Mouse (Mus musculus) neural tube, embryonic 14.5 days (tissue): ENCODE data around the gene Grm8. TPM values are rescaled to one million over a fixed set of nuclear protein-coding genes. Genes with fewer than 3 reads are reported as not detected.

Source experiments
- ATAC-seq: fragments of 200-750 bp; cut with Nextera tagmentation; 2 replicates; pipeline ENCODE4 v1.8.0; 2017; ENCODE audit warnings: low read depth, mild to moderate bottlenecking, moderate TSS enrichment, moderate library complexity
- H3K27ac ChIP-seq: fragments of 300-500 bp; sonication (generic); 2 replicates; pipeline ENCODE4 v1.5.1; 2014; ENCODE audit warnings: low read depth, mild to moderate bottlenecking, control low read depth, low read length, moderate library complexity, mixed read lengths
- H3K27me3 ChIP-seq: fragments of 300-500 bp; sonication (generic); 2 replicates; pipeline ENCODE4 v1.6.1; 2014; ENCODE audit warnings: low read length; ENCODE audit not compliant: control insufficient read depth, insufficient read depth
- H3K36me3 ChIP-seq: fragments of 300-500 bp; sonication (generic); 2 replicates; pipeline ENCODE4 v1.6.1; 2014; ENCODE audit warnings: low read length, mixed read lengths; ENCODE audit not compliant: control insufficient read depth, insufficient read depth
- H3K4me1 ChIP-seq: fragments of 300-500 bp; sonication (generic); 2 replicates; pipeline ENCODE4 v1.6.1; 2014; ENCODE audit warnings: low read length; ENCODE audit not compliant: control insufficient read depth, insufficient read depth
- H3K4me2 ChIP-seq: fragments of 300-500 bp; sonication (generic); 2 replicates; pipeline ENCODE4 v1.6.1; 2014; ENCODE audit warnings: mild to moderate bottlenecking, low read depth, low read length, control low read depth
- H3K4me3 ChIP-seq: fragments of 300-500 bp; sonication (generic); 2 replicates; pipeline ENCODE4 v1.5.1; 2014; ENCODE audit warnings: low read depth, low read length, control low read depth, mixed read lengths
- H3K9ac ChIP-seq: fragments of 300-500 bp; sonication (generic); replicated peaks from 2 replicates; pipeline ENCODE4 v1.6.1; 2014; ENCODE audit warnings: low read depth, mild to moderate bottlenecking, control low read depth, low read length, mixed read lengths
- H3K9me3 ChIP-seq: fragments of 300-500 bp; sonication (generic); 2 replicates; pipeline ENCODE4 v1.6.1; 2016; ENCODE audit warnings: low read length; ENCODE audit not compliant: control insufficient read depth
- WGBS: fragments of 180-500 bp; shearing (Covaris S2); extraction: QIAGEN DNeasy Blood & Tissue Kit; methylation state at CpG from one replicate; pipeline ENCODE4 v1.1.7; 2014; 5-methylcytosine and 5-hydroxymethylcytosine counted together
- polyA plus RNA-seq: library from polyadenylated mRNA; unstranded; fragments of >200 nt; fragmentation: Nextera tagmentation; extraction: Ambion mirVana; gene quantifications from 2 replicates; pipeline ENCODE4 v1.2.1, GENCODE M21; 2014

The Grm8 gene
- polyA plus RNA-seq, 1 experiment from 2014 or later: 18.1 TPM

DNA sequence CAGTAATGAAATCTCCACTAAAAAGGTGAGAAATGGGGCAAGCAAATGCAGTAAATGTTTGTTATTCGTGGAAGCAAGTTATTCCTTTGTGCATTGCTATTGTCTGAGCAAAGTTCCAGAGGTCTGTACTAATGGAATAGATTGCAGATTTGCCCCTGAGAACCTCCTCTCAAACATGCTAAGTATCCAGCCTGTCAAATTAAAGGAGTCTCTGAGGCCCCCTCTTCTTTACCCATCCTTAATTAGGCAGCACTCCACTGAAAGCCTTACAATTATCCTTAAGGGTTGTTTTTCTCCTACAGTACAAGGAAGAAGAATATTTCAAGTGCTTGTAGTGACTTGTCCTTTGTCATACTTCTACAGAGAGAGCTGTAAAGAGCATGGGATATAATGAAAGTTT lies 617.4 kb downstream of the Grm8 start:
- no peak overlapping the region for H3K4me3 ChIP-seq
- H3K4me2 ChIP-seq: no peak overlapping the region
- 57% methylated on average over 1 of the region's 1 CpGs for WGBS
- no peak overlapping the region for H3K9ac ChIP-seq
- no peak overlapping the region for H3K27ac ChIP-seq
- no peaks in the 10 kb centered on the region for H3K4me1 ChIP-seq
- ATAC-seq: no peak
- no peaks in the 10 kb centered on the region for H3K36me3 ChIP-seq
- H3K27me3 ChIP-seq: no peaks in the 10 kb centered on the region
- H3K9me3 ChIP-seq: no peaks in the 10 kb centered on the region

- Histone ChIP-seq H3K4me1 (no peaks in the 10 kb centered on the region), H3K36me3 (no peaks in the 10 kb centered on the region), H3K4me3 (no peak overlapping the region), H3K9me3 (no peaks in the 10 kb centered on the region), H3K27me3 (no peaks in the 10 kb centered on the region), H3K9ac (no peak overlapping the region), H3K27ac (no peak overlapping the region), H3K4me2 (no peak overlapping the region)
- peak; percentile 56; the same call in 1 of the 2 replicates for ATAC-seq
- WGBS: 19% methylated on average over 5 of the region's 5 CpGs
Measured at GRCm38 (mm10) chr6:27460998-27461397, 674.0 kb downstream of the Grm8 start.

GRCm38 (mm10) chr6:27408473-27408872 lies 726.5 kb downstream of the Grm8 start:
- no peaks in the 10 kb centered on the region for H3K4me1 ChIP-seq
- H3K9ac ChIP-seq: no peak overlapping the region
- no peaks in the 10 kb centered on the region for H3K36me3 ChIP-seq
- ATAC-seq: peak; percentile 79; the same call in 1 of the 2 replicates
- H3K9me3 ChIP-seq: no peaks in the 10 kb centered on the region
- no peak overlapping the region for H3K4me3 ChIP-seq
- H3K27ac ChIP-seq: no peak overlapping the region
- no peaks in the 10 kb centered on the region for H3K27me3 ChIP-seq
- H3K4me2 ChIP-seq: no peak overlapping the region
- 69% methylated on average over 4 of the region's 4 CpGs for WGBS

DNA sequence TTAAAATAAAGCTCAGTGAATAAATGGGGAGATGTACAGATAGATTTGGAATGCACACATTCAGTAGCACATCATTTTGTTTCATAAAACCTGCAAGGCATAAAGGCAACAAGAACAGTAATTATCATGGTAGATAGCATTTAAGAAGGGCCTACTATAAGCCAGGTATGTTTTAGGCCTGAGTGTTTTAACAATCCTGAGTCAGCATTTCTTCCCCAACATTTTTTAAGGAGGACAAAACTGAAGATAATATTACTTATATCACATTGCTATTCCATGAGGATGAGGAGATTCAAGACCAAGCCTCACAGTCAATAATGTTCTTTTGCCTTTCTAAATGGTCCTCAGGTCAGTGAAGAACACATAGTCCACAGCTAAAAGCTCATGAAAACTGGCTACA lies 762.6 kb downstream of the Grm8 start:
- no peaks in the 10 kb centered on the region for H3K27me3 ChIP-seq
- no peak overlapping the region for H3K9ac ChIP-seq
- ATAC-seq: no peak
- H3K36me3 ChIP-seq: no peaks in the 10 kb centered on the region
- H3K4me1 ChIP-seq: no peaks in the 10 kb centered on the region
- no peak overlapping the region for H3K27ac ChIP-seq
- no peak overlapping the region for H3K4me2 ChIP-seq
- no peak overlapping the region for H3K4me3 ChIP-seq
- H3K9me3 ChIP-seq: no peaks in the 10 kb centered on the region

DNA sequence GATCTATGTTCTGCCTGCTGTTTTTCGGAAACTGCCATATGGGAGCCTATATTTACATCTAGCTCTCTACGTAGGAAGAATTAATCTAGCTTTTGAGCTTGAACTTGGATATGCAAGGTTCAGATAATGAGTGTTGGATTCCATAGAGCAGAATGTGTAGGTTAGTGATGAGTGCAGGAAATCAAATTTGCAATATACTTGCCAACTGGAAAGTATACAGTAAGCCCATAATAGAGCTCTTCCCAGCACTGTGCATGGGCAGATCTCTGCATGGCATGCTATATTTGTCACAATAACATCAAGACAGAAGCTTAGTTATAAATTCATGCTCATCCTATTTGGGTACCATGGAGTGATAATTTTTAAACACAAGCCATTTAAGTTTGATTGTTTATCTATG lies 763.9 kb downstream of the Grm8 start:
- H3K4me1 ChIP-seq: no peaks in the 10 kb centered on the region
- no peak overlapping the region for H3K9ac ChIP-seq
- no peak overlapping the region for H3K4me2 ChIP-seq
- 63% methylated on average over 2 of the region's 2 CpGs for WGBS
- no peaks in the 10 kb centered on the region for H3K36me3 ChIP-seq
- H3K9me3 ChIP-seq: no peaks in the 10 kb centered on the region
- ATAC-seq: no peak
- no peak overlapping the region for H3K27ac ChIP-seq
- no peak overlapping the region for H3K4me3 ChIP-seq
- no peaks in the 10 kb centered on the region for H3K27me3 ChIP-seq

GRCm38 (mm10) chr6:27363775-27364174 lies 771.2 kb downstream of the Grm8 start:
- H3K4me2 ChIP-seq: no peak overlapping the region
- H3K27me3 ChIP-seq: no peaks in the 10 kb centered on the region
- WGBS: 63% methylated on average over 8 of the region's 8 CpGs
- no peaks in the 10 kb centered on the region for H3K9me3 ChIP-seq
- H3K27ac ChIP-seq: no peak overlapping the region
- no peak overlapping the region for H3K4me3 ChIP-seq
- no peak overlapping the region for H3K9ac ChIP-seq
- no peaks in the 10 kb centered on the region for H3K36me3 ChIP-seq
- no peaks in the 10 kb centered on the region for H3K4me1 ChIP-seq
- peak; percentile 28; the same call in 1 of the 2 replicates for ATAC-seq

DNA sequence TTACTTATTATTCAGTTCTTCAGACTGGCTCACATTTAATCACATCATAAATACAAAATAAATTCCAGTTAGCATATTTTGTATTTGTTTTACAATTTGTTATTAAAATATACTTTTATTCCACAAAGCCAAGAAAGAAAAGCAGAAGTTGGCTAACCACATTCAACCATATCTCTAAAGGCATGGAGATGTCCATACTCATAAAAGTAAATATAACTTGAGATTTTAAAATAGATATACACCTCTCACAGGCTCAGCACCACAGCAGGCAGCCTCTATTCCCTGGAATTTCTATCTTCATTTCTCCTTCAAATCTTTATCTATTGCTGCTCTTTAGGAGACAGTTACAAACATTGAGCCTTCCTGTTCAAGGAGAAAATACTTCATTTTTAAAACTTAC lies 774.5 kb downstream of the Grm8 start:
- H3K4me1 ChIP-seq: no peaks in the 10 kb centered on the region
- no peak overlapping the region for H3K9ac ChIP-seq
- no peaks in the 10 kb centered on the region for H3K36me3 ChIP-seq
- ATAC-seq: no peak
- no peak overlapping the region for H3K4me2 ChIP-seq
- H3K27me3 ChIP-seq: no peaks in the 10 kb centered on the region
- H3K4me3 ChIP-seq: no peak overlapping the region
- no peaks in the 10 kb centered on the region for H3K9me3 ChIP-seq
- no peak overlapping the region for H3K27ac ChIP-seq

DNA sequence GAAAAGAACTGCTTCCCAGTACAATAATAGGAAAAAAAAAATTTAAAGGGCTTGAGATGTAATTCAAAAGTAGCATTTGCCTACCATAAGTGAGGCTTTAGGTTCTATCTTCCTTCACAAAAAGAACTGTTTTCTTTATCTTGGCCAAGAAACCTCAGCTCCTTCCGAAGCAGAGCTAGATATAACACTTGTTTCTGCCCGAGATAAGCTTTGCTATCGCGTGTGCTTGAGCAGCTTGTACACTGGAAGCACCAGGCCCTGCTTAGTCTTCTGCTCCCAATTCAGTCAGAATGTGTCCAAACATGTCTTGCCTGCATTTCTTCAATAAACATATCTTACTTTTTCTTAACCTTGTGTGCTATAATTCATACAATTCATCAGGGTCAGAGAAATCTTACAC lies 783.8 kb downstream of the Grm8 start:
- Histone ChIP-seq H3K36me3 (no peaks in the 10 kb centered on the region), H3K27ac (no peak overlapping the region), H3K4me2 (no peak overlapping the region), H3K27me3 (no peaks in the 10 kb centered on the region), H3K9ac (no peak overlapping the region), H3K4me3 (no peak overlapping the region), H3K4me1 (no peaks in the 10 kb centered on the region), H3K9me3 (no peaks in the 10 kb centered on the region)
- no peak for ATAC-seq
- WGBS: 91% methylated on average over 4 of the region's 4 CpGs

GRCm38 (mm10) chr6:27348272-27348671 lies 786.7 kb downstream of the Grm8 start:
- no peak for ATAC-seq
- Histone ChIP-seq H3K4me3 (no peak overlapping the region), H3K36me3 (no peaks in the 10 kb centered on the region), H3K27ac (no peak overlapping the region), H3K4me2 (no peak overlapping the region), H3K9me3 (no peaks in the 10 kb centered on the region), H3K4me1 (no peaks in the 10 kb centered on the region), H3K9ac (no peak overlapping the region), H3K27me3 (no peaks in the 10 kb centered on the region)
- 83% methylated on average over 2 of the region's 2 CpGs for WGBS

DNA sequence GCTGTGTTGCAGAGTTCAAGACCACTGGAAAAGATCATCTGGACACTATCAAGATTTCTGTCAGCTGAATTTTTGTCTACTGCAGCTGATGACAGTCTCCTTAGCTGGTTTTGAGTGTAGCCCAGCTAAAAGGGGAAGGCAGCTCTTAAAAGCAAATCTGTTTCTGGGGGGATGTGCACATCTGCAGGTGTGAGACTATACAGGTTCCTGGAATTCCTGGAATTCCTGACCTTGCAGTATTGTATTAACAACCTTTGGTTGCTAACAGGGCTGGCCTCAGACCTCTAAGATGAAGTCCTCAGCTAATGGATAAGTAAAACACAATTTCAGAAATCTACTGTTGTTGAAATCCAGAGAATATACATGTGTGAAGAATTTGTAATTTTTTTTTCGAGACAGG lies 788.7 kb downstream of the Grm8 start:
- H3K4me1 ChIP-seq: no peaks in the 10 kb centered on the region
- H3K9me3 ChIP-seq: no peaks in the 10 kb centered on the region
- no peak overlapping the region for H3K4me2 ChIP-seq
- no peak for ATAC-seq
- no peaks in the 10 kb centered on the region for H3K36me3 ChIP-seq
- H3K27me3 ChIP-seq: no peaks in the 10 kb centered on the region
- no peak overlapping the region for H3K4me3 ChIP-seq
- no peak overlapping the region for H3K9ac ChIP-seq
- H3K27ac ChIP-seq: no peak overlapping the region
- 69% methylated on average over 1 of the region's 1 CpGs for WGBS
